Mouse (Mus musculus) Muller cell, postnatal 12 days (primary cell): ENCODE data around the gene Cryzl2.

Experiments used
- DNase-seq: peaks from one replicate; pipeline ENCODE4 v3.0.0-alpha.2; 2015; ENCODE audit errors: inconsistent ontology term

Gene Cryzl2

DNA sequence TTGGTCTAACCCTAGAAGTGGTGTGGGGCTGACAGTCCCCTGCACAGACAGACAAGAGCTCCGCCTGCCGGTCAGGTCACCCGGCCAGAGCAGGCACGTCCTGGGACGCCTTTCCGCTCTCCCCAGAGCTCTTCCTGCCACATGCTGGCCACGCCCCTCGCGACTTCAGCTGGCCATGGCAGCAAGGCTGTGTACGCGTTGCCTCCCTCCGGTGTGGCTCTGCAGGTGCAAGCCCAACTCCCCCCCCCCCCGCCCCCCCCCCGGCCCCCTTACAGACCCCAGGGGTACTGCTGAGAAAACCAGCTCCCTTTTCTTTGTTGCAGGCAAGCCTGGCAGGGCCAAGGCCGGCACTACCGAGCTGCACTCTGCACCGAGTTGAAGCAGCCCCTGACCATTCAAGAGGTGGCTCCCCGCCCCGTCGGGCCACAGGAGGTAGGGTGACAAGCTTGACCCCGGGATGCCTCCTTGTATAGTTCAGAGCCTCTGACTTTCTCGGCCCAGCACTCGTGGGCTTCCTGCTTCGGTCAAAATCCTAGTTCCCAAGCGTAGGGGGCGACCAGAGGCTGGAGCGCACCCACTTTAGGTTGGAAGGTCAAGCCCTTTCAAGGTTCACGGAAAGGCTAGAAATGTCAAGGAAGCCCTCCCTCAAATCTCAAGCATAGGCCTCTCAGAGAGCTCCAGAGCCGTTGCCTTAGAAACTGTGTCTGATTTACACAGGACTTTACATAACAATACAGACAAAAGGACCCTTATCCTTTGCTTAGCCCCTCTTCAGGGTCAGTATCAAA, at the start of gene Cryzl2:
TSS of gene Cryzl2 (plus strand) at position 157 of the 788 bp plus-strand sequence.
- DNase-seq, result peak; percentile 71

DNA sequence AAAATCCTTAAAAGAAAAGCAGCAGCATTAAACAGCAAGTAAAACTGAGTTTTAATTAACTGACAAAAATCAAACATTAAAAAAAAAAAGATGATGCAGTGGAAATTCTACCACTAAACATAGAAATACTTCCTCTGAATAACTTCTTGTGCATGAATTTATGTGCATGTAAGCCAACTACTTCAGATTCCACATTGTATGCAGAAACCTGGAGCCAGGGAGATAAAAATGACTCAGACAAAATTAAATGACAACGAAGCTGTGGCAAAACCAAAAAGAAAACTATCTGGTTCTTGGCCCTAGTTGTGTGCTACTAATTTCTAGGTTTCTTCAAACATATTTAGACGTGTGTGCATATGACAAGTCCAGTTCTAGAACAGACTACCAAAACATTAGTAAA, 48.7 kb upstream of the Cryzl2 start:
- peak; percentile 24 for DNase-seq

DNA sequence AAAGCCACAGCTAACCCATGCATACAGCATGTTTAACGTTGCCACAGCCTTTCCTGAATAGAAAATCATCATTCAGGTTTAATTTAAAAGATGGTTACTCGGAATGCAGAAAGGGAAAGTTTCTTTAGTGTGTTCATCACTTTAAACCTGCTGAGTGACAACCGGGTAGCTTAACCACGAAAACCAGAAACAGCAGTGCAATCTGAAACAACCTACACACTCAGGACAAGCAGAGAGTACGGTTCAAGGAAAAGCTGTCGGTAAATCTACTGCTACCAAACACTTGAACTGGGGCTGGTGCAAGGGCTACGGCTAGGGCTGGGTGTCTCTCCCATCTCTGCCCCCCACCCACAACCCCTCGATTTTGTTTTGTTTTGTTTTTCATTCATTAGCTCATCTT, 47.4 kb upstream of the Cryzl2 start:
- DNase-seq, result peak; percentile 65

DNA sequence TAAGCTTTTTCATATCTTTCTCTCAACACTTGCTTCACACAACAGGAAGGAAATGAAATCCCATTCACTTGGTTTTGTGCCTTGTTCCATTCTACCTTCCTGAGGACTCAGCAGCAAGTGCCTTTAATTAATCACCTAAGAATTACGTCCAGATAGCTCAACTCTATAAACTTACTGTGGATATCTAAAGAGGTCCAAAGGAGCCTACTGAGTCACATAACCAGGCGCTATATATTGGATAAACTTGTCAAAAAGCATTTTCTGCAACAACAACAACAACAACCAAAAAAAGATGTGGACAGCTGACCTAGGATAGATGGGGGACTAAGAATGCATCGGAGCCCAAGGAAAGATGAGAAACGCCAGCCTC, 47.1 kb upstream of the Cryzl2 start:
- peak; percentile 46 for DNase-seq

DNA sequence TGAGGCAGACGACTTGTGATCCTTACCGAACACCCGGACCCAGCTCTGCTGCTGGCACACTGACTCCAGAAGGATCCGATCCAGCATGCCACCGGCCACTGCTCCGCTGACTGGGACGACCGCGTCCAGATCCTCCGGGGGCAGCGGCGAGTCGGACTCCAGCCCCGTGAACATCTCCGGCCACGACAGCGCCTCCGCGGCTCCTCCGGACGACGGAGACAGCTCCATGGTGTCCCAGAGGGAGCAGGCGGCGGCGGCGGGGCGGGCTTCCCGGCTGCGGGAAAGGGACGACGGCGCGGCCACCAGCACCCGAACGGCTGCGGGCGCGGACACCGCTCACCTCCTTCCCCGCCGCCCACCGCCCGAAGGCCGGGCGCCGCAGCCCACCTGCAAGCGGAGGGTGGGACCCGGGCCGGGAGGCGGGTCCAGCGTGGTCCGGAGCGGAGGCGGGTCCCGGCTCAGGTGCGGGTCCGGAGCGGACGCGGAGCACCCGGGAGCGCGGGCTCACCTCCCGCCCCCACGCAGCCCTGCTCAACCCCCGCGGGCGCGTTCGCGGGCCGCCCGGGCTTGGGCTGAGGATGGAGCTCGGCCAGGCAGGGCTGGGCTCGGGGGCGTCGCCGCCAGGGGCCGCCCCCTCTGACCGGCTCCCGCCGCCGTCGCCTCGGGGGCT, 46.5 kb upstream of the Cryzl2 start:
- peak; percentile 78 for DNase-seq

DNA sequence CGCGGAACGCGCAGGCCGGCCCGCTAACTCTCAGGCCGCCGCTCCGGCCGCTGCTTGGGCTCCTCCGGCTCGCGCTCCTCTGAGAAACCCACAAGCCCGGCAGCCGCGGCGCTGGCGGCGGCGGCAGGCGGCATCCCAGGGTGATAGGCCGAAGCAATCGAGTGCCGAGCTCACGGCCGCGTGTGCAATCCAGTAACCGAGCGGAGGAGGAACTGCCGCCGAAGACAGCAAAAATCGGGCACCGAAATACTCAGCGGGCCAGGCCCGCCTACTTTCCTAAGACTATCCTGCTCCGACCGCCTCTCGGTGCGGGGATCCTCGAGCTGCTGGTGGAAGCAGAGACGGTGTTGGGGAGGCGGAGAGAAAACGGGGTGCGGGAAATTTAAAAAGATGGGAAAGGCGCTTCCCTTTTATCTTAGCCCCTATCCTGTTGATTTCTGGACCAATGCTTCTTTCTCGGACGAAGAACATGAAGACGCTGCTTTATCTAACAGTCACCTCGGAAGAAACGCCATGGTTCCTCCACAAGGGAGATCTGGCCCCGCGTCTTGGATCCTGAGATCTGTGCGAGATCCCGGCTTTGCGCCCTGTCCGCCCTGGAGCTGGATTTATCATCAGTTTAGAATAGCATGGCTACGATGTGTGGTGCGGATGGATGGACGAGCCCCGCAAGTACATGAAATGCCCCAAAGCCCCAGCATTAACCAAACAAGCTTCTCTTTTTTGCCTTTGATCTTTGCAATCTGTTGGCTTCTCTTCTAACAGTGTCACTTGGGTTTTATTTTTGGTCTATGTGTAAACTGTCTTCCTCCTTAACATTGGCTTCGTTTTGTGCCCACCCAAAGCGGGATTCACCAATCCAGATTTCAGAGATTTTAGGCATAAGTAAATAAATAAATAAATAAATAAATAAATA, 45.7 kb upstream of the Cryzl2 start, which contains the start of gene Rasal2:
TSS of gene Rasal2 (minus strand) at position 142 of the 916 bp plus-strand sequence.
- DNase-seq, result peak; percentile 96

DNA sequence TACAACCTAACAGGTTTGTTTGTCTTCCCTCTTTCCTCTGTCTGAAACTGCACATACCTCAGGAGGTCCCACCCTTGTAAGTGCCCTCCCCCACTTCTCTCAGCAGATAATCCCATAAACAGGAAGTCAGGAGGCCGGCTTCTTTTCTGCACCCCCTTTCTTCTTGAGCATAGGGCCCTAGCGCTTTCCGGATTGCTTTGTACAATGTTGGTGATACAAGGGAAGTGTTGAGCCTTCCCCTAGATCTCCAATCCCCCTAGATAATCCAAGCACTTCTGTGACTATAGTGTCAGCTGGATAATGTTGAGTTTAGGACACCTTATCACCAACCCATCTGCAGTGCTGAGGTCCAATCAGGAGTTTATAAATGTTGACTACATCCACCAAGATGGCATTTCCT, 42.6 kb upstream of the Cryzl2 start:
- no peak for DNase-seq

DNA sequence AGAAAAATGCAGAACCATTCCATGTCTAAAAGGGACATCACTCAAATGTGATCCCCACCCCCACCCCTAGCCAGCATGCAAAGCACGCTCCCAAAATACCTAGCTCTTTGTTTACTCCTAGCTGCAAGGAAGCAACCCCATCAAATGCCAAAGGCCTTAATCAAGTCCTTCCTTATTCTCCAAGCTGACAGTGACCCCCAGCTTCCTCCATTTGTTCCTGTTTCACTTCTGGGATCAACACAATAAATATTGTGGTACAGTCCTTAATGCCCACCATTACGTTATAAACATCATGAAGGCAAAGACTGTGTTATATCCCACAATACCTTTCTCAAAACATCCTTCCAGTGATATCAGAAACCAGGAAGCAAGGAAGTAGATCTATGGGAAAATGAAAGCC, 41.7 kb upstream of the Cryzl2 start:
- DNase-seq, result no peak

DNA sequence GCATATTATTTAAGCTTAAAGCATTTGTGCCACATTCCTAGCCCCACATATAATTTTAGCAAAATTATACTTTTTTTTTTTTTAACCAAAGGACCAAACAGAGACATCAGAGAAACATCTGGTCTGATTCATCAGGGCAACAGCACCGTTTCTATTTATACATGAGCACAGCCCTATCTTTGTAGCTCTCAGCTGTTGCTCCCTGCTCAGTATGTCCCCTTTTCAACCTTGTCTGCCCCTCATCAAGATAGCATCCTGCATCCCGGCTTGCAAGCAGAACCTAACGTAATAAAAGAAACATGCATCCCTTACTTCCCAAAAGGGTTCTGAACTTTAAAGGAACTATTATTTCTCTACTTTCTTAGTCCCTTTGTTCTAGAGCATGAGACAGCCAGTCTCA, 41.0 kb upstream of the Cryzl2 start:
- no peak for DNase-seq

DNA sequence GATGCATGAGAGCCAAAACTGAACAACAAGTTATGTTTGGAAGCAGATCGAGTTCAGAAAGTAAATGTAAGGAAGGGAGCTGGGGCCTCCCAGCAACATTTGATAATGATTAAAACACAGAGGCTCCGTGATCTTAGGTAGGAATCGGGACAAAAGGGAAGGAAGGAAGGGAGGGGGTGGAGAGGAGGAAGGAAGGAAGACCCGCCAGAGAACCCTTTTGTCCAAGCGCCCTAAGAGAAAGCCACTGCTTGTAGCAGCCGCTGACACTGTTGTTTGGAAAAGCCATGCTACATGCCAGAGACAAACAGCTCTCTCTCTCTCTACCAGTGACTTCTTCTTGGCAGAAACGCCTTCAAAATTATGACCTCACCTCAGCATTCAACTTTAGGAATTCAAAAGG, 40.5 kb upstream of the Cryzl2 start:
- DNase-seq, result no peak

DNA sequence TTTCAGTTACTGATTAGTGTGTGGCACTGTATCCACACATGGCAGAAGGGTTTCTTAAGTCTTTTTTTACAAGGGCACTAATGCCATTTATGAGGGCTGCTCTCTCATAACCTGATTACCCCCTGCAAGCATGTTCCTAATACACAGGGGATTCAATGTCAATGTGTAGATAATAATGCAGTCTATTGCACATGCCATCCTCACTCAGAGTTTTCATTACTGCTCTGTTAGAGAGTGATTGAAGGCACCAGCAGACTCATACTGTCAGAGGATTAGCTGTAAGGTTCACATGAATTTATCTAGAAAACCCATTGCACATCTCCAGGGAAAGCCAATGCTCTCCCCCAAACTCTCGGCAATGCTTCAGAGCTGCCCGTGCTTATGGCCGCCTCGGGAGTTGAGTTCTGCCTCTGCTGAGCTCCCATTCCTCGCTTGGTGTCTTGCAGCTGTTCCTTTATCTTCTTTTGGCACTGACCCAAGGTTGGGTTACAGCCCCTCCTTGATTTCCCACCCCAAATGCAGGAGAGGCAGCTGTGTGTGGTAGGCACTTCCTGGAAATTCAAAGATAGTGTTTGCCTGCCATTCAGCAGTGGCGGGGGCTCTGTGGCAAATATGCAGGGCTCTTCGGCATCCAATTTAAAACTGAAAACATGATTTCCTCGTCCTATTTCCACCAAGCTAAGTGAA, 32.5 kb upstream of the Cryzl2 start:
- no peak for DNase-seq

DNA sequence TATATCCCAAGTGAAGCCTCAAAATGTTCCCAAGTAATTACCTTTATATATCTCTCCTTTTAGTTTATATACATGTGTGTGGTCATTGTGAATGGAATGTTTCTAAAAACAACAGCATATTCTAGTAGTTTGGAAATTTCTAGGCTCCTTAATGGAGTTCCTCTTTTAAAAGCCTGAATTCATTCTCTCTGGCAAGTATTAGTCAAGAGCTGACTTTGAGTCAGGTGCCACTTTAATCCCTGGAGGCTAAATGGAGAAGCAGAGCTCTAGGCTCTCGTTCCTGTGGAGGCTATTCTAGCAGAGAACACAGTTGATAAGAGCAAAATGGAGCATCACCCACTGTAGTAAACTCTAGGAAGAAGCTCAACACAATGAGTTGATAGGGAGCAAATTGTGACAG, 31.4 kb upstream of the Cryzl2 start:
- no peak for DNase-seq

DNA sequence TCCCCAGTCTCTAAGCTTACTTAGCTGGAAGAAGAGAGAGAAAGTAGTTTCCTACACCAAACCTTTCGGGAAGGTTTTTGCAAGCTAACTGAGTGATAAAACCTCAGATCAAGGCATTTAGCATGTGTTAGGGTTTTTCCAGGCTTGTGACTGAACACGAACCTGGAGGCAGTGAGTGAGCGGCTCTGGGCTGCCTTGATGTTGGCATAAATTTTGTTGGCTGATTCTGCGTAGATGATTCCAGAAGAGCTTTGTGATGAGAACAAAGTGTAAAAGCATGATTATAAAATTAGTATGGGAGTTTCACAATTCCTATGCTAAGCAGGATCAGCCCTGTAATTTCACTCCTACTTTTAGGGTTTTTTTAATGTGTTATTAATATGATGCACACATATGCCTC, 30.8 kb upstream of the Cryzl2 start:
- DNase-seq, result no peak

DNA sequence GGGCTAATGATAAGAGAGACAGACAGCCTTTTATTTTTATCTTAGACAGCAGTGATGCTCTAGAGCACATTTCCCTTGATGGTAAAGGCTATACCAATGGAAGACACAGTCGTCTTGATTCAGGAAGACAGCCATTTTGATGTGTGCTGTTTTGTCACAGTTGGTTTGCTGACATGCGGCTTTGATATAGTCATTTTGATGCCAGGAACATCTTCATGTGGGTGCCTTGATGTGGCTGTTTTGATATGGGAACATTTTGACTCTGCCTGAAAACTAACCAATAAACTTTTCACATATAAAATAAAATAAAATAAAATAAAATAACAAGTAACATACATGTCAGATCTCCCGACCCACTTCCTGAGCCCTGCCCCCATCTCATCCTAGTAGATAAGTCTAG, 30.0 kb upstream of the Cryzl2 start:
- no peak for DNase-seq

DNA sequence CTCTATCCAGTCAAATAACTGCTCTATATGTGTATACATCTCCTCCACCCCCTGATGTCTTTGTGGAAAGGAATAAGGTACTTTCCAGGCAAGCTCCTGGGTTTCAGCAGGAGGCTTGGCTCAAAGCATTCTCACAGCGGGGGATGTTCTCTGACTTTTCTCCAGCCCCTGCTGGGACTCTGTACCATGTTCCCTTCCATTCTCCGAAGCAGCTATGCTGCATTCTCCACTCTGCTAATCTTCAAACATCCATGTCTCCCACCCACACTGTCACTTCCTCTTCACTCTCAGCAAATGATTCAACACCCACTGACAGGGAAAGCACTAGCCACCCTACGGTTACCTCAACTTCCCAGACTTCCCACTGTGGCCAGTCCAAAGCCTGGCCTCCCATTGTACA, 25.1 kb upstream of the Cryzl2 start:
- DNase-seq, result no peak

DNA sequence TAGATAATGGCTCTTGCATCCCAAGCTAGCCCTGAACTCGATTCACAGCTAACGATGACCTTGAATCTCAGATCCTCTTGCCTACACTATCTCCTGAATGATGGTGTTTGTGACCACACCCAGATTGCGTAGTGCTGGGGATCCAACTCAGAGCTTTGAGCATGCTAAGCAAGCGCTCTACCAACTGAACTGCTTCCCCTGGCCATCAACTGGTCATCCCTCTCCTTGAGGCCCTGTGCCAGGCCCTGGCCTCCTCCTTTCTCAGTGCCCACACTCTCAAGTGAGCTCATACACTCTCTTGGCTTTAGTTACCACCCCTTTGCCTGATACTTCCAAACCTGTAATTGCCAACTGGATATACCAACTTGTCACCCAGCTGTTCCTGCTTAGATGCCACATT, 24.0 kb upstream of the Cryzl2 start:
- no peak for DNase-seq

DNA sequence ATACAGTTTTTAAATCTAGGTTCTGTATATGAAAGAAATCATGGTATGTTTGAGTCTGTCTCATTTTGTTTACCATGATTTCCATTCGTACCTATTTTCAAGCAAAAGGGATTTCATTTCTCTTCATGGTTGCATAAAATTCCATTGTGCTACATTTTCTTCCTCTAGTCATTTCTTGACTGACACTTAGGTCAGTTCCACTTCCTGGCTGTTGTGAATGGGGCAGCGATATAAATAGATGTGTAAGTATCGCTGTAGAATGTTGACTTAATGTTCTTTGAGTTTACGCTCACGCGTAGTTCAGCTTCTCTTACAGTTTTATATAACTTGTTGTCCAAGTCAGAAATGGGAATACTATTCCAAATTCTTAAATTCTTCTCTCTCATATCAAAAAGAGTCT, 22.5 kb upstream of the Cryzl2 start:
- DNase-seq, result no peak

DNA sequence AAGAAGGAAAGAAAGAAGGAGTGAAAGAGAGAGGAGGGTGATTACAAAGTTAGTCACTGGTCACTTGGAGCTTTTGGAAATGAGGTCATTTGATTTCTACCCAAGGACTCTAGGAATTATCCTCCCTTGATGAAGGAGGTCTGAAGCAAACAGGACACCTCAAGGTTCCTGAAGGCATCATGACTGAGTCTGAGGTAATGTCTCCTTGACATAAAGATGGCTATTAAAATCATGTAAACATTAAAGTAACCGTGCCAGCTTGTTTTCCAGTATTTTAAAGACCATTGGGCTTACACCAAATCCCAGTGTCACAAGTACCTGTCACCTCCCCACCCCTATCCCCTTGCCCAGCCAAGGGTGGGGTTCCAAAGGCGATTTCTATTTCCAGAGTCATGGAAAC, 20.1 kb upstream of the Cryzl2 start:
- DNase-seq, result no peak

DNA sequence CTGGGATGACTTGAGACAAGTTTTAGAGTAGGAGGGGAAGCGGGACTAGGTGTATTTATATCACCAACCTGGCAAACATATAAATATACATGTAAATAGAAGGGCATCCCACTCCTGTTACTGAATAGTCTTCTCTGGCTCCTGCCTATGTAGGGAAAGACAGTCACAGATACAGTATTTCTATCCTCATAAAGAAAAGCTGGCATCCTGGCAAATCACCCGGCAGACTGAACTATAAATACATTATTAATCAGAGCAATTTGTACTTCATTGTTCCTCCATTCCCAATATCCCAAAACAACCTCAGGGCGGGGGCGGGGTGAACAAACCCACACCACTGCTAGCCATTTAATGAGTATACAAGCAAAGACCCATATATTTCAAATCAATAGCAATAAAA, 19.3 kb upstream of the Cryzl2 start:
- DNase-seq, result no peak

DNA sequence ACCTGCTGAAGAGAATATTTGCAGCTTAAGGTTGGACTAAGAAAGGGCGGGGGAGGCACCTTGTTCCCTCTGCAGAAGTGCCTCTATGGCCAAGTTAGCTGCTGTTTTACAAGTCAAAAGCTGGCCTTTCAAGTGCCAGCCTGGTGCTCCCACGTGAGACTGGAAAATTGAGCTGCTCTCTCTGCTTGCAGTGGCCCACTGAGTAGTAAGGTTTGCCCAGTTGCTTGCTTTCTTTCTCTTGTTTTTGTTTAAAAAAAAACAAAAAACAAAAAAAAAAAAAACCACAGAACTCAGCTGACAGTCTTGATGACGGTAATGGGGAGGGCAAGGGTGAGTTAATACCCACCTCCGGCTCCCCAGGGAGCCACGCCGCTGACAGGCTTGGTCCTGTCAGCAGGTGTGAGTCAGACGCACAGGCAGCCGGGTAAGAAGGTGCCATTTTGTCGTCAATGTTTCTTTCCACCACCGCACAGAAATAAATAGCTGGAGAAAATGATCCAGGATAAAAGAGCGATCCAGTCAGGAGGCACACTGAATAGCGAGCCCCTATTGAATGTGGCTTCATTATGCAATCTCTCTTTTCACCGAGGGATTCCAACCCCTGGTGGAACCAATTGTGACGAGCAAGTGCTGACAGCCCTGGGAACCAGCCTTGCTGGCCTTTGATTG, 18.3 kb upstream of the Cryzl2 start:
- DNase-seq, result peak; percentile 80

DNA sequence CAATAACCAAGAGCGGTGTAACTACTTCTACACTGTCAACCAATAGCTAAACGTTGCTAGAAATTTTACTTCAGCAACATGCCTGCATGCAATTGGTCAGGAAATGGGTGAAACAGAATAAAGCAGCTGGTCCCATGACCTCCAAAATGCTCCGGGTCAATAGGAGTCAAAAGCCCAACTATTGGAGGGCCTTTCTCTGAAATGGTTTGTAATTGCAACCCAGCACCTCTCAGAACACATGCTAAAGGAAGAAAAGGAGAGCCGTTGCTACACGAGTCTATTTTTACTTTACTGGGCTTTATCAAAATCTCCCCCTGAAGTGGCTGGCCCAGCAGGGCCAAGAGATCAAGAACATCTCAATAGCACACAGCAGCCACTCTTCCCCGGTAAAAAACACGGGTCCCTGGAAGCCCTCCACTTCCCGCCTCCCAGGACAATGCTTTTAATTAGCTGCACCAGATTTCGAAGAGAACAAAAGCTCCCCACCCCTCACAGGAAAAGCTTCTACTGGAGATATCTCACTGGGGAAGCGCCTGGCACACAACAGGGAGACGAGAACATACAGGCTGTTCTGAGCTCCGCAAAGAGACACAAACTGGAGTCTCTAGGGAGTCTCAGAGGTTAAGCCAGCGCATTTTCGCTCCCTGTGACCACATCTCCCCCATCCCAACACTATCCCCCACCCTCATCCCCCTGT, 15.2 kb upstream of the Cryzl2 start:
- DNase-seq, result no peak
